Mouse (Mus musculus) heart, adult 2 months (tissue): Measurements from ENCODE around the gene Brd3os.

Experiments
- CTCF ChIP-seq: fragments of 200-600 bp; IDR thresholded peaks from 2 replicates; pipeline ENCODE4 v1.8.1; 2022; ENCODE audit warnings: antibody characterized with exemption, mild to moderate bottlenecking, moderate library complexity
- POLR2A ChIP-seq: fragments of 200-500 bp; IDR thresholded peaks from 2 replicates; pipeline ENCODE4 v1.6.1; 2011; ENCODE audit warnings: mild to moderate bottlenecking, low read depth, low read length, control low read depth; ENCODE audit not compliant: insufficient read depth

- TF ChIP-seq CTCF (no peak), POLR2A (no peak)
Measured at GRCm38 (mm10) chr2:27460651-27461050, 18.5 kb downstream of the Brd3os start.
